Mouse (Mus musculus): ENCODE measurements around the gene Atp6v0c.

The Atp6v0c gene

DNA sequence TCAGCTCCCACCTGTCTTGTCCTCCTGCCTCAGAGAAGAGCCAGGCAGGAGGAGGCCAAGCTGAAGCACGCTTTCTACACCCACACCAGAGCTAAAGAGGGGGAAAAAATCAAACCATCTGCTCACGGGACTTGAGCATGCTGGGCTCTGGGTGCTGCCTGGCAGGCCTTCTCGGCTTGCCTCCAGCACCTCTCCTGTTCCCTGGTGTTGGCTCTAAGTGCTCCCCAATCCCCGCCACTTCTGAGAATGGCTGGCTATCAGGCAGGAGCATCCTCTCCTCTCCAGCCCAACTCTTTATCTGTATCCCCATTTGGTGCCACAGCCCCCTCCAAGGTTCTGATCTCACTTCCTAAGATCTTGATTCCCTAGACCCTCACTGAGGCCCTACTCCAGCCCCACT, 29.8 kb upstream of the Atp6v0c start:
- in situ Hi-C loops (cut with MboI, MseI) = no loop called here

DNA sequence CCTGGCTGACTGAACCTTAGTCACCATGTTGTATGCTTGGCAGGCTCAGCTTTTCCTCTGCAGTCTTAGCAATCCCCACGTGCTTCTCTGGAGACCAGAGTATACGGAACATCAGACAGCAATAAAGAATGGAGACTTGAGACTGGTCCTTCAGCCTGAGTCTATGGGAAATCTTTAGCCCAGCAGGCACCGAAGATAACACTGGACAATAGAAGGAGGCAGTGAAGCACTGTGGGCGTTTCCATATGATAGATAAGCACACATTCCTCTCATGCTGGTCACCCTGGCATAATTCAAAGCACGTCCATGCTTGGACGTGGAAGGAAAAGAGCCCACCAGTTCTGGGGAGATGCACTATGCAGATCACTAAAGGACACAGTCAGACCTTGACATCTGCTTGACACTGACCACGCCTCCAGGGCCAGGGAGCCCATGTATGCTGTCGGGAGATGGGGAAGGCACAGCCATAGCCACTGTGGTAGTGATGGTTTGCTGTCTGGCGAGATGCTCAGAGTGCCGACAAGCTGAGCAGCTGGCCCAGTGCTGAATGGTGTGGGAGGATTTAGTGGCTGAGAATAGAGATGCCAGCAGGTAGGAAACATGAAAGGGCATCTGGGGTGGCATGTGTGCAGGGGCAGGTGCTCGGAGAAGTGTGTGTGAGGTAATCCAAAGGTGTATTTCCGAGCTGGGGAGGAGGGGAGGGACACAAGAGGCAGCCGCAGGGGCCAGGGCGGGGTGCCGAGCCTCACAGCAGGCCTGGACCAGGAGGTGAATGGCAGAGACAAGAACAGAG, 27.7 kb upstream of the Atp6v0c start:
- in situ Hi-C loops (cut with MboI, MseI) = no loop called here

DNA sequence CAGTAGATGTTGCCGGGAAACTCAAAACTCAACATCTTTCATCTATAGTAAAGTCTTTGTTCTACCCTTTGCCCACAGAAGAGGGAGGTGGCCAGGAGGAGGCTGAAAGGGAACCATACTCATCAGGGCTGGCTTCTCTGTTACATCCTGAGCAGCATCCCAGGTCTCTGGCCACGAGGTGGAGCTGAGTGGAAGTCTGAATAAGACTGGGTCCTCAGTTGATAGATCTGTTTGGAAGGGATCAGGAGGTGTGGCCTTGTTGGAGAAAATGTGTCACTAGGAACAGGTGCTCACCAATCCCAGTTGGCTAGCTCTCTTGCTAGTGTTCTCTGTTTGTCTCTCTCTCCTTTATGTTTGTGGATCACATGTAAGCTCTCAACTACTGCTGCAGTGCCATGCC, 25.8 kb upstream of the Atp6v0c start:
- in situ Hi-C loops (cut with MboI, MseI) = no loop called here

DNA sequence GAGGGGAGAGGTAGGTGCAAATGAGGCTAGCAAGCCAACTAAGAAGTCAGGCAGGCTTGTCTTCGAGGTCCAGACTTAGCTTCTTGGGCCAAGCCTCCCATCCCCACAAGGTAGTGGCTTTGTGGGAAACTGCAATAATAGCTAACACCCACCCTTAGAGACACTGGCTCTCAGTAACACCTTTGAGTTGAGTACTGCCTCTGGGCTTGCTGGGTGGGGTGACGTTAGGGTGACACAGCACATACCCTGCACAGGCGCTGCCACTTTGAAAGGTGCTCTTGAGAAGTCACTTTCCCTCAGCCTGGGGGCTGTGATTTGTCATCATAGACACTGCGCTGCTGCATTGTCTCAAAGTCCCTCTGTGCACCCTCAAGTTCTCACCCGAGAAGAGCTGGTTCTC, 24.3 kb upstream of the Atp6v0c start:
- in situ Hi-C loops (cut with MboI, MseI) = no loop called here

DNA sequence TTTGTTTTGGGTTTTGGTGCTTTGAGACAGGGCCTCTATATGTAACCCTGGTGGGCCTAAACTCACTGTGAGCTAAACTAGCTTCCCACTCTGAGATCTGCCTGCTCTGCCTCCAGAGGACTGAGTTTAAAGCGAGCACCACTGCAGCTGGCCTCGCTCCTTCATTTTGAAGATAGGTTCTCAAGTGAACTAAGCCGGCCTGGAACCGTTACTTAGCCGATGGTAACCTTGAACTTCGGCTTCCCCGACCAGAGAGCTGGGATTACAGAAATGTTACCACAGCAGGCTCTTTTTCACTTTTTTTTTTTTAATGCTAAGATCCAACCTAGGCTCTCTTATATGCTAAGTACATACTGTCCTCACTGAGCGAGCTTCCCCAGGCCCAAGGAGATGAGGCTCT, 23.8 kb upstream of the Atp6v0c start:
- in situ Hi-C loops (cut with MboI, MseI) = no loop called here

DNA sequence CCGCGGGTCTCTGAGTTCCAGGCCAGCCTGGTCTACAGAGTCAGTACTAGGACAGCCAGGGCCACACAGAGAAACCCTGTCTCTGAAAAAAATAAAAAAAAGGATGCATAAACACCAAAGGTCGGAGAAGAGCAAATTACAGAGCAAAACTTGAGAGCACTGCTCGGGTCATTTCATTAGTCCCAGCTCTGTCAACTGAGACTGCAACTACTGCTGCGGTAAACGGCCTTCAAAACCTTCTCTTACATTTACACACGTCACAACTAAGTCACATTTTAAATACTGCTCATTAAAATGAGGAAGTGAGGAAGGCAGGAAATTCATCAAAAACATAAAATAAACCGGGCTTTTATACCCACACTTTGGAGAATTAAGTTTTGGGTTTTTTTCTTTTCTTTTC, 23.3 kb upstream of the Atp6v0c start:
- in situ Hi-C loops (cut with MboI, MseI) = no loop called here

DNA sequence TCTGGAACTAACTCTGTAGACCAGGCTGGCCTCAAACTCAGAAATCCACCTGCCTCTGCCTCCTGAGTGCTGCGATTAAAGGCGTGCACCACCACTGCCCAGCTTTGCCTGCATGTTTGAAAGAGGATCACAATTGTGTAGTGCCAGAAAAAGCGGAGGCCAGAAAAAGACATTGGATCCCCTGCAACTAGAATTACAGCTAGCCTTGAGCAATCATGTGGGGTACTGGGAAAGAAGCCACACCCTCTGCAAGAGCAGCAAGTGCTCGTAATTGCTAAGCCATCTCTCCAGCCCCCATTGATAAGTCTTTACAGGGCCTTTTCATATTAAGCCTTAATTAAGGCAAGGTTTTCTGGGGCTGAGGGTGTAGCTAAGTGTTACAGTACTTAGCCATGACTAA, 22.0 kb upstream of the Atp6v0c start:
- in situ Hi-C loops (cut with MboI, MseI) = no loop called here

DNA sequence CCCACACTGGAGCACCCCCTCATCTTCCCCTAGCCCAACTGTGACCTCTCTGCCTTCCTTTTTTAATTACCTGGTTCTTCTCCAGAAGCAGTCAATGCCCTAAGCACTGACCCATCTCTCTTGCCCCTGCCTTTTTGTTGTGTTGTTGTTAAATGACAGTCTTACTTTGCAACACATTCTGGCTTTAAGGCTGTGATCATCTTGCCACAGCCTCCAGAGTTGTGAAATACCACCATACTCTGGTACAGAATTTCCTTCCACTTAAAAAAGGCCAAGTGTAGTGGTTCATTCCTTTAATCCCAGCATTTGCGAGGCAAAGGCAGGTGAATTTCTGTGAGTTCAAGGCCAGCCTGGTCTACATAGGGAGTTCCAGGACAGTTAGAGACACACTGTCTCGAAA, 21.4 kb upstream of the Atp6v0c start:
- in situ Hi-C loops (cut with MboI, MseI) = no loop called here

DNA sequence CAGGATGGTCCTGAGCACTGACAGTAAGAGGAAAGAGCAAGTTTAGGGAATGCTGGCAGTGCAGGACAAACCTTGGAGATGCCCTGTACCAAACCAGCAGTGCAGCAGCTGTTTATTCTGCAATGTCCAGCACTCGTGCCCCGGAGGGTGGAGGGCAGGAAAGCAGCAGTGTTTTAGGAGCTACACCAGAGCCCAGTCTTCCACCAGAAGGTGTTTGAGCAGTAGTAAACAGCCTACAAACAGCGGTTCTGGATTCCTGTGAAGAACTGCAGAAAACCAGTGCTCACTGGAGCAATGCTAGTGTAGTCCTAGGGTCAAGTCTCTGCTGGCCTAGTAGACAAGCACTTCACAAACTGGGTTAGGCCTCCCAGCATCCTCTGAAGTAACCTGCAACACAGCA, 4.8 kb upstream of the Atp6v0c start:
- in situ Hi-C loops (cut with MboI, MseI) = no loop called here

DNA sequence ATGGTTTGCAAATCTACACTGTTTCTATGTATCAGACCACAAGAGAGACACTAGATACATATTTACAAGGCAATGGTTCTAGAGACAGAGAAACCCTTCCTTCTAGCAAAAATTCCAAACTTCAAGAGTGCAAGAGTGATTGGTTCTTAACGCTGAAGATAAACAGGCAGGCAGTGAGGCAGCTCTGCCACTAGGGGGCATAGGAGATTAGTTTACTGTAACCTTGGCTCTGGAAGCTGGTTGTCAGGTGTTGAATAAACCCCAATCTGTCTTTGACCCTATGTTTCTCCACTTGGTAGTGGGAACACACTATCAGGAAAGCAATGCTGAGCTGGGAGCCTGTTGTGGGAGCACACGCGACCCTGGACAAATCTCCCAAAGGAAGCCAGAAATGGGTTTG, 3.9 kb upstream of the Atp6v0c start:
- in situ Hi-C loops (cut with MboI, MseI) = no loop called here

DNA sequence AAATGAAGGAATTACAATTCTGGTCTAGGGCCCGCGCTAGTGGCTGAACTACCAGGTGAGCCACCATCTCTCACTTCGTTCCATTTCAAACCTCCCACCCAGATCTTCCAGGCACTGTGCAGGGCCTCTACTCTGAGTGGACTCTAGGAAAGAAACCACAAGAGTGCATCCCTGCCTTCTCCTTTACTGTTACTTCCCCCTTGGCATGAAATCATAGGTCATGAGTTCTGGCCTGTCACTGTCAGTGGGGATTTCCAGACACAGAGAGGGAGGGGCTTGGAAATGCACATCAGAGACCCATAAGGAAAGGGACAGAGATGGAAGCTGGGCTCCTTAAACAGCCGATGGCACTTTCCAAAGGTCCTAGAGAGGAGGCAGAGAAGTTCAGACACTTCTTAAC, 2.2 kb upstream of the Atp6v0c start:
- in situ Hi-C loops (cut with MboI, MseI) = no loop called here

DNA sequence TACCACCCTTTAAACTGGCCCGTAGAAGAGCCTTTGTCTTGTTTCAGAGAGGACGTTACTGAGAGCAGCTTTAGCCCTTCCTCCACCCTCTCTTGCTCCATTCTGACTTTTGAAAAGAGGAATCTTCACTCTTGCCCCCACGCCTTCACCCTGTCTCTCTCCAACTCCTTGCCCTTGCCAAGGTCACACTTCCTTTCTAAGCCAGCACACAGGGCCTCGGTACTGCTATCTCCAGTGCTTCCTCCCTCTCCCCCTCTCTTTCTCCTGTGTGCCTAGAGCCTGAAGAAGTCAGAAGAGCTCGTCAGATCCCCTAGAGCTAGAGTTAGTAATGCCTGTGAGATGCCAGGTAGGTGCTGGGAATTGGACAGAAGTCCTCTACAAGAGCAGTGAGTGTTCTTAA, 1.2 kb upstream of the Atp6v0c start:
- in situ Hi-C loops (cut with MboI, MseI) = no loop called here

DNA sequence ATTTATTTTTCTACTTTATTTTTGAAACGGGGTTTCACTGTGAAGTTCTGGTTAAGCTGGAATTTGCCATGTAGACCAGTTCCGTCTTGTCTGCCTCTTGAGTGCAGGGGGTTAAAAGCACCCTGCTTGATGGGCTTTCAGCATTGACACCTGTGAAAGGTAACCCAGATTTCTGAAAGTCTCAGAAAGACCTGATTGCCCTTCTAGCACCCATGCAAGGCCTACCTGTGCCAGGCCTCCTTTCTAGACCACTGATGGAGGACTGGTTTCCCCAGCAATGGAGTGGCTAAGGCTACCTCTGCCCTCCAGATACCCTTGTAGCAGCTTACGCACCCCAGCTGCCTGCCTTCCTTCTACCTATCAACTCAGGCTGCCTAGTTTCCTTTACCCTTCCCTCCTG, 623 bp upstream of the Atp6v0c start:
- in situ Hi-C loops (cut with MboI, MseI) = no loop called here

DNA sequence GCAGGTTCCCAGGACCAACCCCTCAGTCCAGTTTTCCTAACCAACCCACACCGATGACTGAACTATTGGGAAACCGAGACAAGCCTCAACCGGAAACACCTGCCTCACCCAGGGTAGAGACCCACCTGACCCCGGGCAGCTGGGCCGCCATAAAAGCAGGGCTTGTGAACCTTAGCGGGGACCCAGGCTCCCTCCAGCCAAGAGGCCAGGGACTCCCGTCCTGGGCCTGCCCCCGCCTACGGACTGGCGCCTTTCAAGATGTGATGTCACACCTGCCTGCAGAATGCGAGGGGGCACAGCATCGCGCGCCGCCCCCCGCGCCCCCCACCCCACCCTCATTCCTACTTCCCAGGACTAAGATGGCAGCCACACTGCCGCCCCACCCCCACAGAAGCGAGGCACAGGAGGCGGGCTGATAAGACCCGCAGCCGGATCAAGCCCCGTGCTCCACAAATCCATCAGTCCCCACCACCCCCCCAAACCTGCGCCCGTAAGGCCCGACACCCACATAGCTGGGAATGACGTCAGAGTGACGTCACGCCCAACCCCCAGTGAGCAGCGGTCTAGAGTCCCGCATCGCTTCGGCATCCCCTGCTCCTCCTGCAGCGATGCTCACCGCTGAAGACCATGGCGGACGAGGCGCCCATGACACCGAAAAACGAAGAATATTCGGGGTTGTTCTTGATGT, 768 bp downstream of the Atp6v0c start:
- in situ Hi-C loops (cut with MboI, MseI) = no loop called here

DNA sequence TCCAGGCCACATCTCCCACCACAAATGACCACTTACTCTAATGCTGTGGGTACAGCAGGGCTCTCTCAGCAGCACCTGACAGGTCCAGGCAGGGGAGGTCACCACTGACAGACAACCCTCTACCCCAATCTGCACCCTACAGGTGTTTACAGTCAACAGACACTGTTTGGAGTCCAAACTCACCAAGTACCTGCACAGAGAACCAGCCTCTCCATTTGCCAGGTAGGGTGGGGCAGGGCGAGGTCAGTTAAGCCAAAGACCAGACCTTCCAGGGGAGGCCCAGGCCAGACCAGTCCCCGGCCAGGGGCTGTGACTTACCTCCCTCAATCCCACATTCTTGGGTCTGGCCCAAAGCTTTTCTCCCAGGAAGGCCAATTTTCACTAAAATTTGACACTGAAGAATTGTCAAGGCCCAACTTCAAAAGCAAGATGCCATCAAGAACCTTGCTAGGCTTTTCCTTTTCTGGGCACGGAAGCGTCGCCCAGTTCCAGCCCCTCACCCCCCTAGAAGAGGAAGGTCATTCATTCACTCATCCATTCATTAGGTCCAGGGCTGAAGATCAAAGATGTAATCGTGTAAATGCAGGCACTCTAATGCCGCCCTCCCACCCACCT, 1.5 kb downstream of the Atp6v0c start:
- in situ Hi-C loops (cut with MboI, MseI) = no loop called here

DNA sequence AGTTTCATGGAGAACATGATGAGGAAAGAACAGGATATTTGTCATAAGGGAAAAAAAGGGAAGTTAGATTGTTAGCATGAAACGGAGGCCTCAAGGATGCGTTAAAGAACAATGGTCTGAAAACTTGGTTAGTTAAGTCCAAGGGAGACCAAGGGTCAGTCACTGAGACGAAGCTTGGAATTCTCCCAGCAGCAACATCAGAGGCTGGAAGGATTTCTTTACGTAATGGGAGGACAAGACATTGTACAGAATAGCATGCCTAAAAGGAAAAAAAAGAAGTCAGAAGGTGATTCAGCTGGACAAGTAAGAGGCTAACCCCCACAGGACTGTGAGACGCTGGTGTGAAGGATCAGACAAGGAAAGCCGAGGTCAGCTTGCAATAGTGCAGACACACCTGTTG, 2.4 kb downstream of the Atp6v0c start:
- in situ Hi-C loops (cut with MboI, MseI) = no loop called here

DNA sequence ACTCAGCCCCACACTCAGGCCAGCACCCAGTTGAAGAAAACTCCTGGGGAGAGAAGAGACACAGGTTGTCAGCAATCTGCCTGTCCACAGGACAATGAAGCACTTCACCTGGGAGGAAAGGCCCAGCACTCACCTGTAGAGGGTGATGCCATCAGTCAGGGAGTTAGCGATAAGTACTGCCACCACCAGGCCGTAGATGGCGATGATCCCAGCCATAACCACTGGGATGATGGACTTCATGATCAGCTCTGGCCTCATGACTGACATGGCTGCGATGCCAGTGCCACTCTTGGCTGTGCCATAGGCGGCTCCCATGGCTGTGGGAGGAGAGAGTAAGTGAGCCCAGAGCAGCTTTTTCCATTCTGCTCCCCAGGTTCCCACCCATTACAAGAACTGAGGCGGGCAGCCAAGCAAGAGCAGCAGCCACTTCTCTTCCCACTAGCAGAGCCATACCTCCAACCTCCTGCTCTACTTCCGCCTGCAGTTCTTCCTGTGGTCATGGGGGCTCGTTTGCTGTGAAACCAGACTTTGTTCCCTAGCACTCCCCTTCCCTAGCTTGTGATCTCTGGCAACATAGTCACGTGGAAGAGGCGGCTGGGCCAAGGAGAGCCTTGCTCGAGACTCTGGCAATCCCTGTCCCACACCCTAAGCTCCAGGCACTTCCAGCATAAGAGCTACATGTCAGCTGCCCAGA, 4.8 kb downstream of the Atp6v0c start:
- in situ Hi-C loops (cut with MboI, MseI) = loop anchor here (5.0 kb wide), 1 partner anchor 268 kb away; no protein-coding TSS in a partner anchor

DNA sequence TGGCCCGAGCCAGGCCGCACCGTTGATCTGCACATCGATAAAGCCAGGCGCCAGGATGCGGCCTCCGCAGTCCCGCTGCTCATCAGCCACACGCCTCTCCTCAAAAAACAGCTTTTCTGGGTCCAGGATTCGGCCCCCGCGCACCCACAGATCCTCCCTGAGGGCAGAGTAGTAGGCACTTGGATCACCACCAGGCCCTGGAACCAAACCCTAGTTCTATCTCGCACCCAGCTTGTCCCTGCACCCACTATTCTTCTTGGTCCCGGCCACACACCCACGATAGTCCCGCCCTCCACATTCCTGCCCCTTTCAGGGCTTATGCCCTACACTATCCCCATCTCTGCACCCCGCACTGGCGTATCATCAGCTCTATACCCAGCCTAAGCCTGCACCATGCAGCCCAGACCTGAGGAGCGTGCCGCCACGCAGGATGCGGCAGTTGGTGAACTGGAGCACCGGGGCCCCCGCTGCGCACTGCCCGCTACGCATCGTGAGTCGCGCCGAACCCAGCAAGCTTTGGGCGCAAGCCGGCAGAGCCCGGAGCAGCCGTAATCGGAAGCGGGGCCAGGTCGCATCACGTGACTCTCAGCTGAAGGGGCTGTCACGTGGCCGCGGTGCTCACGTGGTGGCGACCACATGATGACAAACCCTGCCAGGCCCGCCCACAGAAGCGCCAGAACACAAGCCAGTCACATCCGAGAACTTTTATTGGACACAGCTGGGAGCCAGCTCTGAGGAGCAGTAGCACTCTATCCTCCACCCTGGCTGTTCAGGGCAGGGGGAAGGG, 6.1 kb downstream of the Atp6v0c start, which contains the start of gene Amdhd2:
Gene Amdhd2 (minus strand): TSS at position 591 of the 787 bp plus-strand sequence.
- in situ Hi-C loops (cut with MboI, MseI) = loop anchor here (5.0 kb wide), 1 partner anchor 269 kb away; no protein-coding TSS in a partner anchor

DNA sequence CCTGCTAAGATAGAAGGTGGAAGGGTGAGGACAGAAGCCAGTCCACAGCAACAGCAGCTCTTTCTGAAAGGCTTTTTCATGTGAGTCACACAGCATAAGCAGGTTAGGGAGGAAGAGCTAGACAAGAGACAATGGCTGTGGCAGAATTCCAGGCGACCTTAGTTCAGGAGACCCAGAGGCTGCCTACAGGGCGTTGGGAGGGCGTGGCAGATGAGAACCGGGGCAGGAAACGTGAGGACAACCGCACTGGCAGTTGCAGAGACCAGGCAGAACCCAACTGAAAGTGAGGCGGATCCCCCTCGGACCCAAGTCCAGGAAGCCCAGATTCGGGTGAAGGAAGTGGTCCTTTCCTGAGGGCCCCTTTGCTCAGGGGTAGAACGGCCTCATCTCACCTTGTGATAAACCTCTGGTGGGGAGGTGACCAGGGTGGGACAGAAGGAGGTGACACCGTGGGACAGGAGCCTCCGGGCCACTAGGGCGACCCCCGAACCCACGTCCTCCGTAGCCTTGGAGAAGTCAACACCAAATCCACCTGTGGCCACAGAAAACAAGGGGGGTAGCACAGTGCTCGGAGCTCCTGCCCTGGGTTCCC, 6.8 kb downstream of the Atp6v0c start:
- in situ Hi-C loops (cut with MboI, MseI) = loop anchor here (5.0 kb wide), 1 partner anchor 270 kb away; no protein-coding TSS in a partner anchor

DNA sequence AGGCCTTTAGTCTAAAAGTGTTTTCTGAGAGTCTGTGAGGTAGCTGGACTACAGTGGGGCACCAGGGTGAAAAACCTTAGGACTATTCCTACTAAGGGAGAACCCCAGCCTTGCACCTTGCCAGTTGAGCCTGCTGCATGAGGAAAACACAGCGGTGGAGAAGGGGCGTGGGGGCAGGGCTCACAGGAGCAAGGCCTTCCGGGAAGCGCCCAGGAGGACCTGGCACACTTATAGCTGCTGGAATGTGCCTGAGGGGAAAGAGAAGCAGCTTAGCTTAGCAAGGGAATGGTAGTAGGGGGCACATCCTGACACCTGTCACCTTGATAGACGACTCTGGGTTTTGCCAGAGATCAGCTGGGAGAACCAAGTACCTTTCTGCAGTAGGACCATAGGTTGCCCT, 8.0 kb downstream of the Atp6v0c start:
- in situ Hi-C loops (cut with MboI, MseI) = loop anchor here (5.0 kb wide), 1 partner anchor 271 kb away; no protein-coding TSS in a partner anchor

DNA sequence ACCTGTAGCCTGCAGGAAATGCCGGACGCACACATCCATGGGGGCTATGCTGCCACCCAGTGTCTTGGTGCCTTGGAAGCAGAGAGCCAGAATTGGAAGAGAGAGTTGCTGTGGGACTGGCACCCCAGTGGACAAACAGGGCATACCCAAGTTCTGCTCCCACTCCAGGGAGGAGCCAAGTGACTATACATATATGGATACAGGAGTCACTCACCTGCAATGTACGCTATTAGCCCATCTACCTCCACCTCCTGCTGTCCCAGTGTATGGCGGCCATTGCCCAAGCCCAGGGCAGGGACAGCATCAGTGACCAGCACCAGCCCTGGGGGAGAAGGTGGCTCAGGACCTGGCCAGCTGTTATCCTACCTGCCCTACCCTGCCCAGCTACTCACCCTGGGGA, 12.0 kb downstream of the Atp6v0c start:
- in situ Hi-C loops (cut with MboI, MseI) = no loop called here

Measured in regulatory T cell (primary cell).